Mouse (Mus musculus) liver, adult 2 months (tissue): Measurements from ENCODE around the gene Gse1. TPM values are rescaled to one million over a fixed set of nuclear protein-coding genes. Genes with fewer than 3 reads are reported as not detected.
A peak's percentile ranks its signal among the peaks of the same experiment; 100 is the strongest.

Experiments used
- DNase-seq: peaks from one replicate; pipeline ENCODE4 v3.0.0-alpha.2; 2011; ENCODE audit warnings: low read depth, low spot score; ENCODE audit errors: extremely low read depth
- H3K27ac ChIP-seq: fragments of 200-500 bp; replicated peaks from 2 replicates; pipeline ENCODE4 v1.5.1; 2012; ENCODE audit warnings: low read depth, mild to moderate bottlenecking, control low read depth, inconsistent platforms, low read length; ENCODE audit not compliant: insufficient read depth
- H3K27me3 ChIP-seq: fragments of 200-500 bp; 2 replicates; pipeline ENCODE4 v1.6.1; 2012; ENCODE audit warnings: mild to moderate bottlenecking, moderate library complexity, low read length, inconsistent platforms; ENCODE audit not compliant: control insufficient read depth, insufficient read depth
- H3K36me3 ChIP-seq: fragments of 200-500 bp; 2 replicates; pipeline ENCODE4 v1.6.1; 2012; ENCODE audit warnings: low read length, inconsistent platforms; ENCODE audit not compliant: control insufficient read depth, insufficient read depth
- H3K4me1 ChIP-seq: fragments of 200-500 bp; 2 replicates; pipeline ENCODE4 v1.6.1; 2011; ENCODE audit warnings: low read length; ENCODE audit not compliant: control insufficient read depth, insufficient read depth
- H3K4me3 ChIP-seq: fragments of 200-500 bp; 2 replicates; pipeline ENCODE4 v1.5.1; 2011; ENCODE audit warnings: low read depth, mild to moderate bottlenecking, control low read depth, low read length, moderate library complexity; ENCODE audit not compliant: insufficient read depth
- H3K79me2 ChIP-seq: fragments of 200-500 bp; 2 replicates; pipeline ENCODE4 v1.6.1; 2012; ENCODE audit warnings: inconsistent platforms, mild to moderate bottlenecking, low read length, moderate library complexity; ENCODE audit not compliant: control insufficient read depth, insufficient read depth
- H3K9ac ChIP-seq: fragments of 200-500 bp; 2 replicates; pipeline ENCODE4 v1.6.1; 2012; ENCODE audit warnings: low read depth, mild to moderate bottlenecking, control low read depth, inconsistent platforms, low read length
- CTCF ChIP-seq: fragments of 200-500 bp; IDR thresholded peaks from 2 replicates; pipeline ENCODE4 v1.5.1; 2011; ENCODE audit warnings: low read depth, low read length, control low read depth
- POLR2A ChIP-seq: fragments of 200-500 bp; IDR thresholded peaks from 2 replicates; pipeline ENCODE4 v1.6.1; 2011; ENCODE audit warnings: low read length, control low read depth; ENCODE audit not compliant: insufficient read depth; ENCODE audit errors: extremely low read depth
- WGBS: fragments of 180-500 bp; shearing (Covaris S2); methylation state at CpG from one replicate; pipeline ENCODE4 v1.1.7; 2018; 5-methylcytosine and 5-hydroxymethylcytosine counted together
- polyA plus RNA-seq: library from polyadenylated mRNA; depleted of rRNA; stranded (reverse); fragments of >200 nt; gene quantifications from 2 replicates; pipeline ENCODE4 v1.2.3, GENCODE M21; 2012
- total RNA-seq: library from RNA; depleted of rRNA; stranded (reverse); fragments of >200 nt; gene quantifications from 2 replicates; pipeline ENCODE4 v1.2.3, GENCODE M21; 2014

The Gse1 gene
- total and polyA plus RNA-seq, 2 experiments: 2.6 to 10.0 TPM

DNA sequence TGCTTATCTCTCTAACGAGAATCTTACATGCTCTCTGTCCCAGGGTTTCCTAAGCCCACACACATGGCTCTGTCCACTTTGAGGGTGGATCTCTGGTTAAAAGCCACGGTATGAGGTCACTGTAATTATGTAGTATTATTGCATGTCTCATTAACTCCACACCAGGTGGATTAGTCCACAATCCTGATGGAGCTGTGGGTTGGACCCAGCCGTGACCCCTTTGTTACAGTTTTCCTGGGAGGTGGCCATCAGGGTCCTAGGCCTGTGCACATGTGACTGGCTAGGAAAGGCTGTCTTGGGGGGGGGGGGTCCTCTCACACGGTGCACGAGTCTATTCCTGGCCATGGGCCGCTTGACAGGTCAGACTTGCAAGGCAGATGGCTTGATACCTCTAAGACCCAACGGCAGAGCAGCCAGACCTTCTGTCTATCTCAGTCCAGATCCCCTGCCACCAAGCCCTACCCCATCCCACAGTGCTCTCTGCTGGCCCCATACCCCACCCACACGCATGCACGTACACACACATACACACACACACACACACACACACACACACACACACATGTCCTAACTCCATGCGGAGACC is 77.6 kb downstream of the Gse1 start:
- H3K79me2 ChIP-seq: no peaks in the 10 kb centered on the region
- H3K27ac ChIP-seq: no peak overlapping the region
- no peak overlapping the region for H3K9ac ChIP-seq
- no peak overlapping the region for H3K4me3 ChIP-seq
- H3K4me1 ChIP-seq: peaks cover 9% of the 10 kb centered on the region; the same call in 1 of the 2 replicates
- H3K27me3 ChIP-seq: no peaks in the 10 kb centered on the region
- H3K36me3 ChIP-seq: no peaks in the 10 kb centered on the region
- TF ChIP-seq POLR2A: no peak
- DNase-seq: no peak
- WGBS: 97% methylated on average over 10 of the region's 10 CpGs

DNA sequence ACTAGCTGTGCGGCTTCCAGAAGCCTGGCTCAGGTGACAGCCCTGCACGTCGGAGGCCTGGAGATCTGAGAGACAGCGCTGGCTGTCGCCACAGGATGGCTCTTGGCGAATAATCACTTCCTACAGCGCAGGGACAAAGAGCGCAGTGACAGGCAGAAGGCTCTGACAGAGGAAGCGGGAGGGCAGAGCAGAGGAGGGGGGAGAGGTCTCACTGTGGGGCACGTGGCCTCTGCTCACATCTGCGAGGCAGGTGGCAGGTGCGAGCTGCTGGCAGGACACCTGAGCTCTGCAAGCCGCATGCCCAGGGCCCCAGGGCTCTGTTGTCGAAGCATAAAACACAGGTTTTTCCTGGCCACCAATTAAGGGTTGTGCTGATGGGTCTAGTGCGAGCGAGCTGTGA is 78.8 kb downstream of the Gse1 start:
- Histone ChIP-seq H3K9ac (no peak overlapping the region), H3K79me2 (no peaks in the 10 kb centered on the region), H3K27me3 (no peaks in the 10 kb centered on the region), H3K27ac (no peak overlapping the region), H3K4me3 (no peak overlapping the region), H3K36me3 (no peaks in the 10 kb centered on the region), H3K4me1 (peaks cover 9% of the 10 kb centered on the region; the same call in 1 of the 2 replicates)
- TF ChIP-seq POLR2A: no peak
- no peak for TF ChIP-seq CTCF
- 37% methylated on average over 16 of the region's 16 CpGs for WGBS
- DNase-seq: no peak

DNA sequence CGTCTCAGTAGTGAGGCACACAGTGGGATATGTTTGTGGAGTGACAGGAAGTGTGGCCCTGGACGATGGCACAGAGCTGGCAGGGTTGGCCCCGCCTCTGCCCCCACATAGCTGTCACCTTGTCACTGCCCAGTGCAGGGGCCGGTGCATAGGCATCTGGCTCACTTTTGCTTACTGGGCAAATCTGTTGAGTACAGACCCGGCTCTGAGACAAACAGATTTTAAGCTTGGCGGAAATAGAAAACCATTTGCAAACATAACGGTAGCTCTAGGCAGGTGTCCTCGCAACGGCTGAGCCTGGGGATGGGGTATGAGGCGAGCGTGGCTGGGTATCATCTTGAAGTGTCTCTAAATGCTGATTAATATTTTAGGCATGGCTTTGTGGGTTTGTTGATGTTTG is 79.3 kb downstream of the Gse1 start:
- Histone ChIP-seq H3K4me3 (no peak overlapping the region), H3K27ac (no peak overlapping the region), H3K4me1 (peaks cover 9% of the 10 kb centered on the region; the same call in 1 of the 2 replicates), H3K27me3 (no peaks in the 10 kb centered on the region), H3K36me3 (no peaks in the 10 kb centered on the region), H3K79me2 (no peaks in the 10 kb centered on the region), H3K9ac (no peak overlapping the region)
- DNase-seq: no peak
- 60% methylated on average over 11 of the region's 11 CpGs for WGBS
- TF ChIP-seq CTCF (no peak), POLR2A (no peak)

- H3K27me3 ChIP-seq: no peaks in the 10 kb centered on the region
- H3K4me3 ChIP-seq: no peak overlapping the region
- H3K27ac ChIP-seq: no peak overlapping the region
- 59% methylated on average over 8 of the region's 8 CpGs for WGBS
- H3K4me1 ChIP-seq: peaks cover 9% of the 10 kb centered on the region; the same call in 1 of the 2 replicates
- no peak overlapping the region for H3K9ac ChIP-seq
- no peaks in the 10 kb centered on the region for H3K79me2 ChIP-seq
- TF ChIP-seq CTCF (no peak), POLR2A (no peak)
- no peaks in the 10 kb centered on the region for H3K36me3 ChIP-seq
- DNase-seq: no peak
Measured at GRCm38 (mm10) chr8:120308131-120308530, 79.9 kb downstream of the Gse1 start.

DNA sequence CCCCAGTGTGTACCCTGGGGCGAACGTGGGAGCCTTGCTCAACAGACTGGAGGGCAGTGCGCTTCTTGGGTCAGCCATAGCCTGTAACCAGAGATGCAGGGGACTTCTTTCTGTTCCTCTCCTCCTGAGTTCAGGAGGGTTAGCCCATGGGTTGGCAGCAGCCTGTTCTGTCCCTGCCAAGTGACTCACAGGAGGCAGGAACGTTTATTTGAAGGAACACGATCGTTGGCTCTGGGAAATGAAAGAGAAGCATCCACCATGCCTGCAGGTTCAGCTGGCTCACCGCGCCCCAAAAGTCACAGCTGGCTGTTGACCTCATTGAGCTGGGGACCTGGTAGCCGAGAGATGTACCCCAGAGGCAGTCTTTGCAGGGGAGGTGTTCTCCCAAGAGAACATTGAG is 80.3 kb downstream of the Gse1 start:
- no peak overlapping the region for H3K4me3 ChIP-seq
- 36% methylated on average over 9 of the region's 9 CpGs for WGBS
- no peaks in the 10 kb centered on the region for H3K27me3 ChIP-seq
- H3K79me2 ChIP-seq: no peaks in the 10 kb centered on the region
- H3K4me1 ChIP-seq: peaks cover 9% of the 10 kb centered on the region; the same call in 1 of the 2 replicates
- peak; percentile 58 for DNase-seq
- H3K27ac ChIP-seq: no peak overlapping the region
- TF ChIP-seq CTCF (no peak), POLR2A (no peak)
- H3K9ac ChIP-seq: no peak overlapping the region
- H3K36me3 ChIP-seq: no peaks in the 10 kb centered on the region

GRCm38 (mm10) chr8:120309326-120309725 is 81.1 kb downstream of the Gse1 start:
- 57% methylated on average over 18 of the region's 18 CpGs for whole genome bisulfite sequencing
- TF ChIP-seq POLR2A (no peak), CTCF (no peak)
- H3K79me2 ChIP-seq: no peaks in the 10 kb centered on the region
- H3K27ac ChIP-seq: no peak overlapping the region
- no peak for DNase-seq
- H3K9ac ChIP-seq: no peak overlapping the region
- no peaks in the 10 kb centered on the region for H3K36me3 ChIP-seq
- peaks cover 9% of the 10 kb centered on the region; the same call in 1 of the 2 replicates for H3K4me1 ChIP-seq
- H3K27me3 ChIP-seq: no peaks in the 10 kb centered on the region
- no peak overlapping the region for H3K4me3 ChIP-seq
